9 mouse cellular contexts compared by ENCODE assay signal in the genomic region with DNA sequence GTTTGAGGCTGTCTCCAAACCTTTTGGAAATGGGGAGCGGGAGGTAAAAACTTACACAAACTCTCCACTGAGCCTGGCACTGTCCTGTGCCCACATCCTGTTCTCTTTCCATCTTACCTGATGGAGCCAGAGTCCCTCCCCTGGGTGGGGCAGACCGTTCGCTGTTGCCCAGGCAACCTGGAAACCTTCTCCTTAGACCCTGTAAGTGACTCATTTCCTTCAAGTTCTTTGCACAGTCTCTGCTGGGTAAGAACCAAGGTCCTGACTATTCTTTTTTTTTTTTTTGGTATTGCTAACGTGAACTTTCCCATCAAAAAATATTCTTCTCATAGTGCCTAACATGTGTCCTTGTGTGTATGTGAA. TPM values are rescaled to one million over a fixed set of nuclear protein-coding genes. Genes with fewer than 3 reads are reported as not detected.
DNase-seq lines count a peak whose midpoint lies in the region; ATAC-seq lines count a peak whose summit lies in the region.
"Had no signal": no experiment of that assay in that cellular context is flagged by ENCODE, and none has a peak within 500 bp of the region (broad histone marks: within the 10 kb centered on the region; RNA-seq: fewer than 3 reads in every experiment).

No protein-coding gene starts in this region.

- peak; percentile 64 to 82 for DNase-seq in heart, adult 18-20 months
- no peak for DNase-seq in heart, postnatal 4 days
- peak; percentile 84 for DNase-seq in CD4-positive helper T cell, adult 2 months (ENCODE audit: low read depth, low spot score)
- DNase-seq in heart, adult 9 months (ENCODE audit: low spot score in 2 of 2) = peak; percentile 70 to 75
- no peak for DNase-seq in layer of hippocampus, postnatal 36 days
- no peak for DNase-seq in cerebellum, adult 11 months
- DNase-seq in left cerebral cortex, adult 9 months (ENCODE audit: low spot score in 2 of 2) = no peak

- ATAC-seq in megakaryocyte progenitor cell, adult 5-6 weeks (replicated peaks; ENCODE audit: poor library complexity) = peak; percentile 54

RNA-seq across cellular contexts. Expression of gene Bcr, which starts 44.7 kb away (rescaled TPM):
- total RNA-seq in heart, adult 18-20 months (2021) = 10 to 100 TPM in 1 of 2 experiments, 1 to 10 TPM in 1; 8.7 to 10.7 TPM
- total RNA-seq in heart, postnatal 4 days (2021) = 10 to 100 TPM; 15.5 to 16.4 TPM
- 18.1 and 18.6 TPM in 2 replicates for total RNA-seq in megakaryocyte progenitor cell, adult 5-6 weeks (2015)
- 23.0 and 28.2 TPM in 2 replicates for total RNA-seq in megakaryocyte progenitor cell, adult 5-6 weeks (2017)
- 100 to 1,000 TPM; 121 to 133 TPM for total RNA-seq in layer of hippocampus, postnatal 36 days (2021)
- total RNA-seq: MEL had no signal

Comparison
In these comparisons a context has a peak if more than half of its experiments do, and no peak if none do; other contexts are left out.
1. DNase-seq: peak in heart, adult 18-20 months (2 of 2), CD4-positive helper T cell, adult 2 months (single experiment) and heart, adult 9 months (2 of 2); none in heart, postnatal 4 days (single experiment), layer of hippocampus, postnatal 36 days (0 of 2), cerebellum, adult 11 months (single experiment) and left cerebral cortex, adult 9 months (0 of 2).
2. RNA of gene Bcr, which starts 44.7 kb away (total RNA-seq): 121 to 133 TPM in layer of hippocampus, postnatal 36 days; 18.1 to 28.2 TPM in megakaryocyte progenitor cell, adult 5-6 weeks, 15.5 to 16.4 TPM in heart, postnatal 4 days and 8.7 to 10.7 TPM in heart, adult 18-20 months; every median in the first group is over 4 times any median in the second.